Mouse (Mus musculus) embryonic facial prominence, embryonic 13.5 days (tissue): ENCODE results near the gene Gm31571. TPM values are rescaled to one million over a fixed set of nuclear protein-coding genes. Genes with fewer than 3 reads are reported as not detected.
"Not testable (repeated sequence)": the region's sequence is repeated elsewhere in the genome, so short reads cannot be mapped to it uniquely, and the experiment has no call there.

Experiments
- ATAC-seq: fragments of 200-750 bp; cut with Nextera tagmentation; 2 replicates; pipeline ENCODE4 v1.8.0; 2017; ENCODE audit warnings: low read depth; ENCODE audit not compliant: insufficient number of reproducible peaks, insufficient read depth, low FRiP score, low TSS enrichment
- H3K27ac ChIP-seq: fragments of 300-500 bp; sonication (generic); 2 replicates; pipeline ENCODE4 v1.5.1; 2015; ENCODE audit warnings: moderate library complexity, mild to moderate bottlenecking, inconsistent platforms
- H3K27me3 ChIP-seq: fragments of 300-500 bp; sonication (generic); 2 replicates; pipeline ENCODE4 v1.6.1; 2015; ENCODE audit warnings: mild to moderate bottlenecking, inconsistent platforms
- H3K36me3 ChIP-seq: fragments of 300-500 bp; sonication (generic); 2 replicates; pipeline ENCODE4 v1.6.1; 2015; ENCODE audit warnings: mild to moderate bottlenecking, inconsistent platforms
- H3K4me1 ChIP-seq: fragments of 300-500 bp; sonication (generic); 2 replicates; pipeline ENCODE4 v1.6.1; 2015; ENCODE audit warnings: inconsistent platforms
- H3K4me2 ChIP-seq: fragments of 300-500 bp; sonication (generic); 2 replicates; pipeline ENCODE4 v1.6.1; 2015; ENCODE audit warnings: moderate library complexity, mild to moderate bottlenecking, inconsistent platforms
- H3K4me3 ChIP-seq: fragments of 300-500 bp; sonication (generic); 2 replicates; pipeline ENCODE4 v1.5.1; 2015; ENCODE audit warnings: mild to moderate bottlenecking, inconsistent platforms
- H3K9ac ChIP-seq: fragments of 300-500 bp; sonication (generic); 2 replicates; pipeline ENCODE4 v1.6.1; 2015; ENCODE audit warnings: mild to moderate bottlenecking, inconsistent platforms
- H3K9me3 ChIP-seq: fragments of 300-500 bp; sonication (generic); 2 replicates; pipeline ENCODE4 v1.6.1; 2016; ENCODE audit warnings: inconsistent platforms
- WGBS: fragments of 180-500 bp; shearing (Covaris S2); methylation state at CpG from one replicate; pipeline ENCODE4 v1.1.7; 2015; ENCODE audit warnings: mixed read lengths; 5-methylcytosine and 5-hydroxymethylcytosine counted together
- polyA plus RNA-seq: library from polyadenylated mRNA; unstranded; fragments of >200 nt; fragmentation: Nextera tagmentation; extraction: Ambion mirVana; gene quantifications from 2 replicates; pipeline ENCODE4 v1.2.1, GENCODE M21; 2015

The Gm31571 gene
- not detected in 2 replicates for polyA plus RNA-seq

DNA sequence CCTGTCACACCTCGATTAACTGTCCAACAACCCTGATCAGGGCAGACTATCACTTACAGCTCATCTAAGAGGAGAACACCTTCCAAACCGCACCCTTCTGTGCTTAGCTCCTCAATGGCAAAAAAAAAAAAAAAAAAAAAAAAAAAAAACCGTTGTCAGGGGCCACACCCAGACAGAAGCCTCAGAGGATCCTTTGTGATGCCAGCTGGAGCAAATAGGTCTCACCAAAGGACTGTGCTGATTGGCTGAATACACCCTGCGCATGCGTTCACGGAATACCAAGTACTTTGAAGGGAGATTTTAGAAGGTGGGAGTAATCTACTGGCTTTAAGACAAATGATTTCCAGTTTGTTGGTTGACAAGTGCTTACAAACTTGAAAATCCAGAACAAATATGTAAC lies at the start of gene Gm31571:
Gene Gm31571, minus strand, starts transcription at position 101 of the 400 bp plus-strand sequence.
- not testable (repeated sequence) for H3K27me3 ChIP-seq, H3K4me3 ChIP-seq, H3K36me3 ChIP-seq, H3K9ac ChIP-seq, ATAC-seq, H3K27ac ChIP-seq, H3K4me1 ChIP-seq, H3K4me2 ChIP-seq, H3K9me3 ChIP-seq
- no CpG with 5 or more reads among the region's 6 CpGs for WGBS
